Mouse (Mus musculus): Measurements from ENCODE around the gene Zfp317. TPM values are rescaled to one million over a fixed set of nuclear protein-coding genes. Genes with fewer than 3 reads are reported as not detected.
"Not testable (repeated sequence)": the region's sequence is repeated elsewhere in the genome, so short reads cannot be mapped to it uniquely, and the experiment has no call there.

Zfp317 gene
- polyA plus RNA-seq (2015; fragmentation: Nextera tagmentation; extraction: Ambion mirVana) = 23.1 and 24.6 TPM in 2 replicates

DNA sequence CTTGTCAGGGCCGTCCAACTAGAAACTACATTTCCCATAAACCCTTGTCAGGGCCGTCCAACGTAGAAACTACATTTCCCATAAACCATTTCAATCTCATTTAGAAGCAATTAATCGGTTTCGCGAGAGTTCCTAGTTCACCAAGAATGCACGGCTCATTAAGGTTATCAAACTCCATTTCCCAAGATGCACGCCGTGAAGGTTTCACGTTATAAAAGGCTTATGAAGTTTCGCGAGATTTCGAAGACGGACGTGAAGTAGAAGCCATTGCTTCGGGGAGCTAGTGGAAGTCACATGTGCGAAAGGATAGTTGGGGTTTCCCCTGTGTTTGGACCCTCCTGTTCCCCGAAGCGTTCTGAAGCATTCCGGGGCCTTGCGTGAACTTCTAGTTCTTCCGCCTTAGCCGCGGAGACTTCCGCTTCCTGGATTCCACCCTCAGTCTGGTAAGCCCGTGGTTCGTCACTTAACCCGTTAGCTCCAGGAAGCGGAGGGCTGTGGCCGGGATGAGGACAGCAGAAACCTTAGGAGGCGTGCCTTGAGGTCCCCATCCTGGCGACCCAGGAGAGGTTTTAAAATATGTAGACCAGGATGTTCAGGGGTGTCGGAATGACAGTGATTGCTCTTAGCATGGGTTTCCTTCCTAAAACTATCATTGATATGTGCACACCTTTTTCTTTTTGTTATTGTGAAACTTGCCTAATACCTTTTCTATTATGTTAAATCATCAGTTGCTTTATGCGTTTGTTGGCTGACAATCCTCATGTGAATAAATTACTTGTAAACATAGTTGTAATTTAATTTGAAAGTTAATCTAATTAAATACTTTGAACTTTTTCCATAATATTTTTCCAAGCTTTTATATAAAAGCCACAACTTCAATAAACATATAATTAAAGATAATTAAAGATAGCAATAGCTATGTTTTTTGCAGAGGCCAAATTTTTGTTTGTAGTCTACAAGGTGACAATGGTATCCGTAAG is at the start of gene Zfp317:
Gene Zfp317 (plus strand): TSS at position 260 of the 980 bp plus-strand sequence.
- 2% methylated on average over 35 of the region's 35 CpGs for WGBS
- no peaks in the 10 kb centered on the region for H3K27me3 ChIP-seq (replicated peaks)
- ATAC-seq (ENCODE audit: insufficient read depth, low FRiP score, low read depth) = peak; percentile 97
- H3K4me3 ChIP-seq (replicated peaks) = peak within 1 kb of the TSS; percentile 63
- H3K4me2 ChIP-seq = peak within 1 kb of the TSS; percentile 40
- no peaks in the 10 kb centered on the region for H3K36me3 ChIP-seq
- no peaks in the 10 kb centered on the region for H3K4me1 ChIP-seq
- H3K9ac ChIP-seq = peak within 1 kb of the TSS; percentile 46
- no peaks in the 10 kb centered on the region for H3K9me3 ChIP-seq
- H3K27ac ChIP-seq = peak within 1 kb of the TSS; percentile 92

DNA sequence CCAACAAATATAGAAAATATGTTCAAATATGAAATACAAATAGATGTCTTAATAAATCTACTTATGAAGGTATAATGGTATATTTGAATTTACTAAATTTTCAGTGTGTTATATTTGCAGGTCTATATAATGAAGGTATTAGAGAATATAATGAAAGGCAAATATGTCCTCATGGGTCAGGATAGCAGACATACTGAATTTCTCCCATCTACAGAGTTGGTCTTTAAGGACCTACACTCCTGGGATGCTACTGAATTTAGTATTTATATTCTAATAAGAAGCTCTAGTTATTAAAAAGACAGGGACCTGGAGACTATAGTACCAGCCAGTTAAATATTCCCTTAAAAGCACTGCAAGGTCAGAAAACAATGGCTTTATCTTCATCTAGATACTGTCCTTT is 39.6 kb upstream of the Zfp317 start, which contains the start of gene Olfr855:
Gene Olfr855 (plus strand): TSS at position 301 of the 400 bp plus-strand sequence.
- ATAC-seq (ENCODE audit: insufficient read depth, low FRiP score, low read depth) = no peak
- H3K27ac ChIP-seq = no peak within 1 kb of the TSS
- no peaks in the 10 kb centered on the region for H3K36me3 ChIP-seq
- no peak within 1 kb of the TSS for H3K9ac ChIP-seq
- no peaks in the 10 kb centered on the region for H3K27me3 ChIP-seq (replicated peaks)
- no peaks in the 10 kb centered on the region for H3K9me3 ChIP-seq
- H3K4me3 ChIP-seq (replicated peaks) = no peak within 1 kb of the TSS
- no peaks in the 10 kb centered on the region for H3K4me1 ChIP-seq
- H3K4me2 ChIP-seq = no peak within 1 kb of the TSS

DNA sequence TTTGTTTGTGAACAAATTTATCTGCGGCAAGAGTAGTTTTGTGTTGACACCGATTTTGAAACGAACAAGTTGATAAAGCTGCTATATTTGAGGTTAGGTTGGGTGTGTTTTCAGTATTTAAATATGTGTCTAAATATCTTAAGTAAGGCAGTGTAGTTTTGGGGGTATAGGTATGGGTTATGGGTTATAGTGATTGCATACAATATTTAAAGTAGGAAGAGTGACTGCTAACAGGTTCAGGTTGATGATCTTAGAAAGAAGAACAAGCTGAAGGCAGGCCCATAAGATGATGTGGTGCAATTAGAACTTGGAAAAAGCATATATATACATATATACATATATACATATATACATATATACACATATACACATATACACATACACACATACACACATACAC is 605 bp upstream of the Zfp317 start:
- Histone ChIP-seq H3K36me3 (no peaks in the 10 kb centered on the region), H3K27me3 (replicated peaks) (no peaks in the 10 kb centered on the region), H3K27ac (no peak overlapping the region), H3K9ac (no peak overlapping the region), H3K4me2 (no peak overlapping the region), H3K4me3 (replicated peaks) (no peak overlapping the region), H3K4me1 (no peaks in the 10 kb centered on the region), H3K9me3 (no peaks in the 10 kb centered on the region)
- no peak for ATAC-seq (ENCODE audit: insufficient read depth, low FRiP score, low read depth)
- 95% methylated on average over 3 of the region's 3 CpGs for WGBS

DNA sequence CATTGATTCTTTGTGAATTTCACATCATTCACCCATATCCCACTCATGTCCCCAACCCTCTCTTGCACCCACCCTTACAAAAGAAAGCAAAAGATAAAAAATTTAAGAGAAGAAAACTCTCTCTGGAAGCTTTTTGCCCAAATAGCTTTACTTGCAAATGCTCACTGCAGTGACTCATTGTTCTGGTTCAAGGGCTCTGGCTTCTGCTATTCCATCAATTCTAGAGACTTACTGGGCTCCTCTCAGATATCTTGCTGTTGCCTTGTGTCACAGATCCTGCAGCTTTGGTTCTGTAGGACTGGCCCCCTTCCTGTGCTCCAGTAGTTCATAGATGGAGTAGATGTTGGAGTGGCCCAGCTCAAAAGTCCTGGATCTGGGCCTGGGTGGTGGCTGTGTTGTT is 7.7 kb downstream of the Zfp317 start:
- Histone ChIP-seq H3K9me3 (no peaks in the 10 kb centered on the region), H3K27ac (no peak overlapping the region), H3K4me2 (no peak overlapping the region), H3K9ac (no peak overlapping the region), H3K4me3 (replicated peaks) (no peak overlapping the region), H3K4me1 (no peaks in the 10 kb centered on the region), H3K36me3 (no peaks in the 10 kb centered on the region), H3K27me3 (replicated peaks) (no peaks in the 10 kb centered on the region)
- no peak for ATAC-seq (ENCODE audit: insufficient read depth, low FRiP score, low read depth)

DNA sequence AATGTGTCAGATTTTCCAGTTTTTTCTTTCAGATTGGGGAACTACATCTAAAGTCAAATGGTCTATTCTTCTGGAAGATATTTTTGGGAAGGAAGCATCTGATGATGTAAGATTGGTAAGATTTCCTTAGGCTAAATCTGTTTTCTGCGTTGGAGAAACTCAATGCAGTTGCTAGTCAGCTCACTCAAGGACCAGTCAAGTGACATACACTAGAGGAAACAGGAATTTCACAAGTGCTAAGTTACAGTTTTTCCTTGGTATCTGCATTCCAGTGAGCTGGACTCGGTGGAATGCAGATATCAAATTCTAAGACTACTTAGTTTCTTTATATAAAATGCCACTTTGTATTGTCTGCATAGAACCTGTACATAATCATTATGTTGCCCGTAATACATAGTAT is 23.3 kb downstream of the Zfp317 start:
- Histone ChIP-seq H3K27ac (no peak overlapping the region), H3K4me2 (no peak overlapping the region), H3K9me3 (no peaks in the 10 kb centered on the region), H3K36me3 (peaks cover 20% of the 10 kb centered on the region), H3K9ac (no peak overlapping the region), H3K27me3 (replicated peaks) (no peaks in the 10 kb centered on the region), H3K4me3 (replicated peaks) (no peak overlapping the region), H3K4me1 (no peaks in the 10 kb centered on the region)
- WGBS = 88% methylated on average over 3 of the region's 3 CpGs
- no peak for ATAC-seq (ENCODE audit: insufficient read depth, low FRiP score, low read depth)

DNA sequence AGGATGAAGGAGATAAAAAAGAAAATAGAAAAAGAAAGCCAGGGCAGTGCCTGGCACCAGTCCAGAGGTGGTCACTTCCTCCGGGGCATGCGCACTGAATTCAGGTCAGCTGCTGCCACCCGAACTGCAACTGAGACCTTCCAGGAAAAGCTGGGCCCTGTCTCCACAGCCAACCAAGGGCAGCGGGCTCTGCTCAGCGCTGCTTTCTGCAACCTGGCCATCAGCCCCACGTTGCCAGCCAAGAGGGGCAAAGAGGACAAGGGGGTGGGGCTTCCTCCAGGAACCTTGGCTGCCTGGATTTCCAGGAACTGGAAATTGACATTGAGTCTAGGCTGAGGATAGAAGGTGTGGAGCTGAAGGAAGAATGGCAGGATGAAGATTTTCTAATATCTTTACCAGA is 68.4 kb downstream of the Zfp317 start:
- Histone ChIP-seq H3K4me1 (no peaks in the 10 kb centered on the region), H3K4me2 (no peak overlapping the region), H3K27ac (no peak overlapping the region), H3K36me3 (no peaks in the 10 kb centered on the region), H3K4me3 (replicated peaks) (no peak overlapping the region), H3K9me3 (no peaks in the 10 kb centered on the region), H3K27me3 (replicated peaks) (no peaks in the 10 kb centered on the region), H3K9ac (no peak overlapping the region)
- WGBS = 83% methylated on average over 6 of the region's 6 CpGs
- no peak for ATAC-seq (ENCODE audit: insufficient read depth, low FRiP score, low read depth)

DNA sequence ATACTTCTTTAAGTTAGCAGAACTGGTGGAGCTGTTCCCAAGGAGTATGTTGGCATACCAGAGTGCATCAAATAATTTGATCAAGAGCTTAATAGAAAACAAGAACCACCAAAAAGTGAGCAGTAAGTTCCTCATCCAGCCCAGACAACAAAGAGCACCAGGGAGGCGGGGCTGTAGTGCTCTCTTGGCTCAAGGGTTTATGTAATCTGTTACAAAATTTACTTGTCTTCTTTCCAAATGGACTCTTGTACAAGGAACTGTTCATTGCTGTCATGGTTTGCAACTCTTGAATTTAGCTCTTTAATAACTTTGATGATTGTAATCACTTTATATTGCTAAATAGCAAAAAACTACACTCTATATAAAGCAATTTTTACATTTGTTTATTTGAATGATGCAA is 69.5 kb downstream of the Zfp317 start:
- no peaks in the 10 kb centered on the region for H3K36me3 ChIP-seq
- ATAC-seq (ENCODE audit: insufficient read depth, low FRiP score, low read depth) = no peak
- H3K27me3 ChIP-seq (replicated peaks) = no peaks in the 10 kb centered on the region
- H3K4me2 ChIP-seq = no peak overlapping the region
- H3K9me3 ChIP-seq = no peaks in the 10 kb centered on the region
- H3K4me1 ChIP-seq = no peaks in the 10 kb centered on the region
- no peak overlapping the region for H3K4me3 ChIP-seq (replicated peaks)
- 88% methylated on average over 1 of the region's 1 CpGs for WGBS
- no peak overlapping the region for H3K27ac ChIP-seq
- no peak overlapping the region for H3K9ac ChIP-seq

DNA sequence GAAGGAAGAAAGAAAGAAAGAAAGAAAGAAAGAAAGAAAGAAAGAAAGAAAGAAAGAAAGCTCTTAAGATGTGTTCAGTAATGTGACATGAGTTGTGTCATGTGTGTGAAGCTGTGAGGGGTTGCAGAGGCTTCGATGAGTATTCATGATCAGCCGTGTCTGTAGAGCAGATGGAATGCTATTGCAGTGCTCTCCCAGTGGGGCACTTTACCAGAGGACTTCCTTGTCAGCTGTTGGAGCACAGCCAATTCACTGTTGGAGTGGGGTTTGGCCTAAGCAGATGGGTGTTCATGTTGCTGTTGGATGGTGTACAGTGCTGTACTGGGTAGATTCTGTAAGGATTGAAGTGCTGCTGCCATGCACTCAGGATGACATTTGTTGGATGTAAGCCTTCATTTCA is 70.5 kb downstream of the Zfp317 start:
- Histone ChIP-seq H3K27ac (no peak overlapping the region), H3K9ac (no peak overlapping the region), H3K9me3 (no peaks in the 10 kb centered on the region), H3K27me3 (replicated peaks) (no peaks in the 10 kb centered on the region), H3K4me1 (no peaks in the 10 kb centered on the region), H3K4me2 (no peak overlapping the region), H3K36me3 (no peaks in the 10 kb centered on the region), H3K4me3 (replicated peaks) (no peak overlapping the region)
- no peak for ATAC-seq (ENCODE audit: insufficient read depth, low FRiP score, low read depth)
- WGBS = 85% methylated on average over 2 of the region's 2 CpGs

DNA sequence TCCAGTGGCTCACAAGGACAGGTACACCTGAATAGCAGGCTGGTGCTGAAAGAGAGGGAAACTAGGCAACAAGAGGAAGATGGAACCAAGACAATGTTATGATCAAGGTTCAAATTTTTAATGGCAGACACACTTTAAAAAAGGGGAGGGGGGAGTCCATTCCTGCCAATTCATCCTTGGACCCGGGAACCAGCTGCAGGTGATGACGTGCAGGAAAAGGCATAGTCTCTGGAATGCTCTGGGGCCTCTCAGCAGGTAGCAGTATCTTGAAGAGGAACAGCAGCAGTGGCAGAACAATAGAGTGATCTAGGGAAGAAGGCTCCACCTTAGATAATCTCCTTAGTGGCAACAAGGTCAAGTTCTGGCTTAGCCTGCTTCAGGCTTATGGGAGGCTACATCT is 72.4 kb downstream of the Zfp317 start:
- not testable (repeated sequence) for H3K27ac ChIP-seq; H3K36me3 ChIP-seq; H3K4me3 ChIP-seq (replicated peaks); H3K9me3 ChIP-seq; H3K4me2 ChIP-seq; H3K27me3 ChIP-seq (replicated peaks); H3K4me1 ChIP-seq; H3K9ac ChIP-seq; ATAC-seq (ENCODE audit: insufficient read depth, low FRiP score, low read depth)
- WGBS = 59% methylated on average over 2 of the region's 2 CpGs

DNA sequence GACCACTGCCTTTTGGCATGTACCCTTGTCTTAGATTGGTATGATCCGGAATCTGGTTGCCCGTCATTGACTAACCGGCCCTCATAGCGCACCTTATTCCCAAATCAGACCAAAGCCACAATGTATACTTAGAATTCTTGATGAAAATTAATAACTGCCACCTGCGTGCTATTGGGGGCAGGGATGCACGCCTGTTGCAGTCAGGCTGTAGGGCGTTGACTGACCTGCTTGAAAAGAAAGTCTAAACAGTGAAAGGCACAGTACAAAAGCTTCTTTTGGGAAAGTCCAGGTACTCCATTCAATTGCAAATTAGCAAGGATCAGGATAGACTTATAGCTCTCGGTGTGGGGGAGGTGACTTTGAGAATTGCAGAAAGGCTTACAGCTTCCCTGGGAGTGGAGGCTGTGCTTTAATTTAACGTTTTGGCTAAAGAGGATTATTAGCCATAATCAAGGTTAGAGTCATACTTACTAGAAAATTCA is 73.0 kb downstream of the Zfp317 start:
- ATAC-seq (ENCODE audit: insufficient read depth, low FRiP score, low read depth); H3K4me1 ChIP-seq; H3K27ac ChIP-seq; H3K4me3 ChIP-seq (replicated peaks); H3K27me3 ChIP-seq (replicated peaks); H3K9me3 ChIP-seq; H3K36me3 ChIP-seq; H3K4me2 ChIP-seq; H3K9ac ChIP-seq: not testable (repeated sequence)
- 68% methylated on average over 9 of the region's 9 CpGs for WGBS

Data from stomach, embryonic 15.5 days (tissue).